Mouse (Mus musculus) neural tube, embryonic 15.5 days (tissue): ENCODE results near the gene Pxmp2. TPM values are rescaled to one million over a fixed set of nuclear protein-coding genes. Genes with fewer than 3 reads are reported as not detected.

ENCODE experiments used
- ATAC-seq: fragments of 200-750 bp; cut with Nextera tagmentation; 2 replicates; pipeline ENCODE4 v1.8.0; 2017; ENCODE audit warnings: mild to moderate bottlenecking, moderate TSS enrichment, moderate library complexity; ENCODE audit not compliant: low FRiP score
- H3K27ac ChIP-seq: fragments of 300-500 bp; sonication (generic); replicated peaks from 2 replicates; pipeline ENCODE4 v1.5.1; 2015; ENCODE audit warnings: mild to moderate bottlenecking, inconsistent platforms
- H3K27me3 ChIP-seq: fragments of 300-500 bp; sonication (generic); replicated peaks from 2 replicates; pipeline ENCODE4 v1.6.1; 2015; ENCODE audit warnings: inconsistent platforms
- H3K36me3 ChIP-seq: fragments of 300-500 bp; sonication (generic); 2 replicates; pipeline ENCODE4 v1.6.1; 2015; ENCODE audit warnings: inconsistent platforms
- H3K4me1 ChIP-seq: fragments of 300-500 bp; sonication (generic); 2 replicates; pipeline ENCODE4 v1.6.1; 2015; ENCODE audit warnings: inconsistent platforms
- H3K4me2 ChIP-seq: fragments of 300-500 bp; sonication (generic); 2 replicates; pipeline ENCODE4 v1.6.1; 2015; ENCODE audit warnings: inconsistent platforms, mild to moderate bottlenecking, moderate library complexity
- H3K4me3 ChIP-seq: fragments of 300-500 bp; sonication (generic); replicated peaks from 2 replicates; pipeline ENCODE4 v1.5.1; 2015; ENCODE audit warnings: mild to moderate bottlenecking, inconsistent platforms
- H3K9ac ChIP-seq: fragments of 300-500 bp; sonication (generic); replicated peaks from 2 replicates; pipeline ENCODE4 v1.6.1; 2015; ENCODE audit warnings: mild to moderate bottlenecking, inconsistent platforms
- H3K9me3 ChIP-seq: fragments of 300-500 bp; sonication (generic); replicated peaks from 2 replicates; pipeline ENCODE4 v1.6.1; 2016; ENCODE audit warnings: inconsistent platforms
- WGBS: fragments of 180-500 bp; shearing (Covaris S2); methylation state at CpG from one replicate; pipeline ENCODE4 v1.1.7; 2015; ENCODE audit warnings: mixed read lengths; 5-methylcytosine and 5-hydroxymethylcytosine counted together
- polyA plus RNA-seq: library from polyadenylated mRNA; unstranded; fragments of >200 nt; fragmentation: Nextera tagmentation; extraction: Ambion mirVana; gene quantifications from 2 replicates; pipeline ENCODE4 v1.2.1, GENCODE M21; 2015

Gene Pxmp2
- polyA plus RNA-seq, 1 experiment from 2014 or later, result 14.6 TPM

GRCm38 (mm10) chr5:110230401-110230779 is 55.6 kb downstream of the Pxmp2 start:
- no peaks in the 10 kb centered on the region for H3K9me3 ChIP-seq
- H3K9ac ChIP-seq, result peak overlapping the region; percentile 97
- 5% methylated on average over 8 of the region's 8 CpGs for WGBS
- peak; percentile 30 for ATAC-seq
- H3K4me2 ChIP-seq, result peak overlapping the region; percentile 77
- H3K27ac ChIP-seq, result peak overlapping the region; percentile 92
- peak overlapping the region; percentile 74 for H3K4me3 ChIP-seq
- H3K27me3 ChIP-seq, result no peaks in the 10 kb centered on the region
- H3K36me3 ChIP-seq, result peaks cover 18% of the 10 kb centered on the region; the same call in 1 of the 2 replicates
- peaks cover 25% of the 10 kb centered on the region for H3K4me1 ChIP-seq

- Histone ChIP-seq H3K4me2 (no peak overlapping the region), H3K27ac (no peak overlapping the region), H3K9ac (no peak overlapping the region), H3K9me3 (no peaks in the 10 kb centered on the region), H3K27me3 (no peaks in the 10 kb centered on the region), H3K4me3 (no peak overlapping the region), H3K36me3 (peaks cover 26% of the 10 kb centered on the region), H3K4me1 (peaks cover 17% of the 10 kb centered on the region)
- WGBS, result 24% methylated on average over 1 of the region's 1 CpGs
- no peak for ATAC-seq
These were observed 58.6 kb downstream of the Pxmp2 start for GRCm38 (mm10) chr5:110227336-110227883.

GRCm38 (mm10) chr5:110225056-110225455 is 60.9 kb downstream of the Pxmp2 start:
- Histone ChIP-seq H3K4me1 (peaks cover 3% of the 10 kb centered on the region), H3K4me3 (no peak overlapping the region), H3K36me3 (peaks cover 50% of the 10 kb centered on the region), H3K4me2 (no peak overlapping the region), H3K9ac (no peak overlapping the region), H3K9me3 (no peaks in the 10 kb centered on the region), H3K27me3 (no peaks in the 10 kb centered on the region), H3K27ac (no peak overlapping the region)
- no peak for ATAC-seq
- 83% methylated on average over 3 of the region's 3 CpGs for WGBS

Other genes starting within 250 kb of the Pxmp2 start
- 3.2 and 4.6 TPM in 2 replicates for gene Gm17655, start 213.7 kb downstream of the Pxmp2 start, polyA plus RNA-seq
- gene Gm35315, start 191.8 kb downstream of the Pxmp2 start, polyA plus RNA-seq, result 0.44 and 0.92 TPM in 2 replicates
- gene Plcxd1, start 186.2 kb downstream of the Pxmp2 start, polyA plus RNA-seq, result 6.4 and 7.5 TPM in 2 replicates
- gene Gtpbp6, start 178.0 kb downstream of the Pxmp2 start, polyA plus RNA-seq, result 59.2 and 68.3 TPM in 2 replicates
- 13.0 and 13.6 TPM in 2 replicates for gene Zfp605, start 176.1 kb downstream of the Pxmp2 start, polyA plus RNA-seq
- 67.4 and 77.4 TPM in 2 replicates for gene Chfr, start 150.3 kb downstream of the Pxmp2 start, polyA plus RNA-seq
- 20.1 and 23.6 TPM in 2 replicates for gene Golga3, start 109.5 kb downstream of the Pxmp2 start, polyA plus RNA-seq
- 19.3 and 23.7 TPM in 2 replicates for gene Ankle2, start 55.2 kb downstream of the Pxmp2 start, polyA plus RNA-seq
- gene Pgam5, start 16.3 kb downstream of the Pxmp2 start, polyA plus RNA-seq, result 95.5 and 99.0 TPM in 2 replicates
- gene Pole, start 120 bp upstream of the Pxmp2 start, polyA plus RNA-seq, result 6.1 and 10.9 TPM in 2 replicates
- gene P2rx2, start 57.0 kb upstream of the Pxmp2 start, polyA plus RNA-seq, result 9.8 and 11.3 TPM in 2 replicates
- not detected in 2 replicates for gene Lrcol1, start 58.5 kb upstream of the Pxmp2 start, polyA plus RNA-seq
- gene Fbrsl1, start 162.3 kb upstream of the Pxmp2 start, polyA plus RNA-seq, result 16.7 and 19.7 TPM in 2 replicates